8 mouse cellular contexts compared by ENCODE assay signal in the genomic region with DNA sequence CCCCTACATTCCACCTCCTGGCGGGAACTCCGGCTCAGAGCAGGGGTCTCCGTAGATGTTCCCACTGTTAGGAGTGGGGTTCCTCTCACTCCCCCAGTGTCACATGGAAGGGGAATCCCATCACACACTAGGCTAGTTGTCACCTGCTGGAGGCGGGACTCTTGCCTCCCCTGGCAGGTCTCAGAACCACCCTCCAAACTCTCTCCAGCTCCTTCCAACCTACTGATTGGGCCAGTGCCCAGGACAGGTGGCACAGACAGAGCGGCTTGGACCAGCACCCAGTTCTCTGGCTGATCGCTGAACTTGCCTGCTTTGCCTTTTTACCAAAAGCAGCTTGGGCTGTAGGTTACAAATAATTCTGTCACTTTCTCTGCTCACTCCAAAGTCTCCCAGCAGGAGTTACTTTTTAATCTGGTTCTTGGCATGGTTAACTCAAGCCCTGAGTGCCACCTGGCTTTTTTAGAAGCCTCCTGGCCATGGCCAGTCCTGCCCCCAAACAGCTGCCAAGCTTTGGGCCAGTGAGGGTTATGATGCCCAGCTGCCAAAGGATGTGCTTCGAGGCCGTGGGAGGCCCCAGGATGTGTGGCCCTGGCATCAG. TPM values are rescaled to one million over a fixed set of nuclear protein-coding genes. Genes with fewer than 3 reads are reported as not detected.
DNase-seq lines count a peak whose midpoint lies in the region; ATAC-seq and TF ChIP-seq lines count a peak whose summit lies in the region.

No protein-coding gene starts in this region.

- TF ChIP-seq EP300 in MEL (IDR thresholded peaks at IDR 0.05; ENCODE audit: low read depth in 1 of 2, low read length in 2 of 2): no peak

- H3K27me3 ChIP-seq in MEL (ENCODE audit: control insufficient read depth in 1 of 2, insufficient read depth in 2 of 2, low read length in 2 of 2): no peaks in the 10 kb centered on the region
- H3K27me3 ChIP-seq in forebrain, embryonic 13.5 days: no peaks in the 10 kb centered on the region
- no peaks in the 10 kb centered on the region for H3K27me3 ChIP-seq in kidney, embryonic 14.5 days (ENCODE audit: control insufficient read depth, insufficient read depth, low read length)
- H3K27me3 ChIP-seq in lung, embryonic 16.5 days (ENCODE audit: control insufficient read depth, insufficient read depth, low read depth, low read length): no peaks in the 10 kb centered on the region

- WGBS in forebrain, embryonic 13.5 days: 11% methylated on average over 8 of the region's 8 CpGs
- WGBS in kidney, embryonic 14.5 days: 17% methylated on average over 8 of the region's 8 CpGs
- 19% methylated on average over 8 of the region's 8 CpGs for WGBS in lung, embryonic 16.5 days

- peak; percentile 48 for ATAC-seq in forebrain, embryonic 13.5 days
- ATAC-seq in kidney, embryonic 14.5 days (ENCODE audit: low FRiP score, low TSS enrichment): peak; percentile 41
- ATAC-seq in lung, embryonic 16.5 days (ENCODE audit: low read depth): peak; percentile 66

- peak overlapping the region; percentile 66 for H3K4me2 ChIP-seq in forebrain, embryonic 13.5 days
- H3K4me2 ChIP-seq in kidney, embryonic 14.5 days (replicated peaks; ENCODE audit: low read depth, low read length): peak overlapping the region; percentile 53
- peak overlapping the region; percentile 63 for H3K4me2 ChIP-seq in lung, embryonic 16.5 days (ENCODE audit: low read depth, low read length)

- peaks cover 0 to under 1% of the 10 kb centered on the region in 2 experiments; a peak in 2 of 4 replicates for H3K36me3 ChIP-seq in MEL (ENCODE audit: control insufficient read depth in 1 of 2, insufficient read depth in 2 of 2, low read length in 2 of 2)
- H3K36me3 ChIP-seq in forebrain, embryonic 13.5 days (ENCODE audit: poor library complexity, severe bottlenecking): no peaks in the 10 kb centered on the region
- no peaks in the 10 kb centered on the region for H3K36me3 ChIP-seq in kidney, embryonic 14.5 days (ENCODE audit: control insufficient read depth, insufficient read depth, low read length)
- H3K36me3 ChIP-seq in lung, embryonic 16.5 days (ENCODE audit: control insufficient read depth, insufficient read depth, low read length): no peaks in the 10 kb centered on the region

- no peak for TF ChIP-seq POLR2A in MEL (IDR thresholded peaks at IDR 0.05; ENCODE audit: control insufficient read depth in 1 of 2, insufficient read depth in 1 of 2, low read depth in 1 of 2, low read length in 2 of 2, poor library complexity in 1 of 2)

- no peak overlapping the region for H3K27ac ChIP-seq in MEL (ENCODE audit: control insufficient read depth, low read depth, low read length)
- peak overlapping the region; percentile 72 for H3K27ac ChIP-seq in forebrain, embryonic 13.5 days
- H3K27ac ChIP-seq in kidney, embryonic 14.5 days (ENCODE audit: low read depth, low read length): 0 out of 2 replicates have a peak overlapping the region, but pooled peaks have one; percentile 27
- peak overlapping the region; percentile 4; the same call in 1 of the 2 replicates for H3K27ac ChIP-seq in lung, embryonic 16.5 days (ENCODE audit: low read length)

- H3K9me3 ChIP-seq in MEL (replicated peaks; ENCODE audit: insufficient read depth, low read length): no peaks in the 10 kb centered on the region
- H3K9me3 ChIP-seq in forebrain, embryonic 13.5 days (replicated peaks): no peaks in the 10 kb centered on the region
- H3K9me3 ChIP-seq in kidney, embryonic 14.5 days (ENCODE audit: control insufficient read depth, low read length): no peaks in the 10 kb centered on the region
- H3K9me3 ChIP-seq in lung, embryonic 16.5 days (ENCODE audit: control insufficient read depth, low read length): no peaks in the 10 kb centered on the region

- no peak overlapping the region for H3K9ac ChIP-seq in MEL (ENCODE audit: control insufficient read depth, low read depth, low read length, poor library complexity, severe bottlenecking)
- peak overlapping the region; percentile 72 for H3K9ac ChIP-seq in forebrain, embryonic 13.5 days
- H3K9ac ChIP-seq in kidney, embryonic 14.5 days (ENCODE audit: low read depth, low read length): peak overlapping the region; percentile 37
- peak overlapping the region; percentile 46 for H3K9ac ChIP-seq in lung, embryonic 16.5 days (ENCODE audit: low read length)

- no peaks in the 10 kb centered on the region for H3K79me2 ChIP-seq in MEL (ENCODE audit: control insufficient read depth, insufficient read depth, low read length, poor library complexity)

- H3K4me1 ChIP-seq in MEL (ENCODE audit: control insufficient read depth in 1 of 2, insufficient read depth in 2 of 2, low read length in 2 of 2): peaks cover 7 to 13% of the 10 kb centered on the region in 2 experiments
- peaks cover 66% of the 10 kb centered on the region for H3K4me1 ChIP-seq in forebrain, embryonic 13.5 days
- peaks cover 32% of the 10 kb centered on the region for H3K4me1 ChIP-seq in kidney, embryonic 14.5 days (ENCODE audit: control insufficient read depth, insufficient read depth, low read length)
- peaks cover 9% of the 10 kb centered on the region for H3K4me1 ChIP-seq in lung, embryonic 16.5 days (replicated peaks; ENCODE audit: control insufficient read depth, insufficient read depth, low read length)

- peak; percentile 20 for DNase-seq in adrenal gland, postnatal 25 days
- no peak for DNase-seq in adrenal gland, postnatal 14 days
- peak; percentile 13 for DNase-seq in MEL (ENCODE audit: low read depth, low spot score)
- peak; percentile 24 for DNase-seq in telencephalon, adult 2 months (ENCODE audit: low read depth, low spot score)
- no peak for DNase-seq in c-Kit-positive CD71-positive TER-119-positive erythroid progenitor cells, embryonic 14.5 days (ENCODE audit: low spot score)

- no peak for TF ChIP-seq RAD21 in MEL (IDR thresholded peaks at IDR 0.05; ENCODE audit: low read depth, low read length)

- H3K4me3 ChIP-seq in MEL (ENCODE audit: control insufficient read depth in 1 of 2, insufficient read depth in 1 of 2, low read depth in 2 of 2, low read length in 2 of 2): peak overlapping the region; percentile 32 to 94; a peak in 3 of 4 replicates
- H3K4me3 ChIP-seq in forebrain, embryonic 13.5 days: peak overlapping the region; percentile 60
- H3K4me3 ChIP-seq in kidney, embryonic 14.5 days (ENCODE audit: low read length): peak overlapping the region; percentile 40
- peak overlapping the region; percentile 55 for H3K4me3 ChIP-seq in lung, embryonic 16.5 days (ENCODE audit: low read length)

- TF ChIP-seq CTCF in MEL (IDR thresholded peaks at IDR 0.05 in 2 of 3, conservative IDR thresholded peaks at IDR 0.05 in 1 of 3; ENCODE audit: control insufficient read depth in 1 of 3, insufficient read depth in 1 of 3, low read depth in 2 of 3, low read length in 3 of 3, poor library complexity in 1 of 3, severe bottlenecking in 1 of 3): no peak

TF ChIP-seq in MEL, 35 proteins besides CTCF, POLR2A, EP300 and RAD21:
- TF ChIP-seq NELFE (IDR thresholded peaks at IDR 0.05; ENCODE audit: low read depth, low read length) (no peak), NRF1 (IDR thresholded peaks at IDR 0.05; ENCODE audit: insufficient read depth, low read depth, low read length, poor library complexity, severe bottlenecking) (no peak), ZNF384 (IDR thresholded peaks at IDR 0.05; ENCODE audit: low read depth, low read length) (no peak), CHD2 (IDR thresholded peaks at IDR 0.05; ENCODE audit: low read length) (no peak), MEF2A (IDR thresholded peaks at IDR 0.05; ENCODE audit: extremely low read depth, insufficient replicate concordance, low read depth, low read length, poor library complexity, severe bottlenecking) (no peak), MAX (IDR thresholded peaks at IDR 0.05; ENCODE audit: low read length) (no peak), ZC3H11A (IDR thresholded peaks at IDR 0.05; ENCODE audit: low read depth, low read length) (no peak), POLR2AphosphoS2 (IDR thresholded peaks at IDR 0.05; ENCODE audit: low read length) (no peak), ZMIZ1 (IDR thresholded peaks at IDR 0.05; ENCODE audit: low read depth, low read length) (no peak), UBTF (IDR thresholded peaks at IDR 0.05; ENCODE audit: borderline replicate concordance, insufficient read depth, low read depth, low read length) (no peak), TCF12 (IDR thresholded peaks at IDR 0.05; ENCODE audit: low read depth, low read length) (no peak), GABPA (IDR thresholded peaks at IDR 0.05; ENCODE audit: low read depth, low read length) (no peak), TAL1 (IDR thresholded peaks at IDR 0.05; ENCODE audit: low read length) (no peak), MXI1 (IDR thresholded peaks at IDR 0.05; ENCODE audit: low read depth, low read length) (no peak), SMC3 (IDR thresholded peaks at IDR 0.05; ENCODE audit: low read depth, low read length) (no peak), E2F4 (IDR thresholded peaks at IDR 0.05; ENCODE audit: borderline replicate concordance, low read depth, low read length) (no peak), ETS1 (IDR thresholded peaks at IDR 0.05; ENCODE audit: low read depth, low read length) (no peak), MYC (IDR thresholded peaks at IDR 0.05; ENCODE audit: low read depth, low read length) (no peak), USF1 (IDR thresholded peaks at IDR 0.05; ENCODE audit: low read depth, low read length) (no peak), RCOR1 (IDR thresholded peaks at IDR 0.05; ENCODE audit: low read depth, low read length) (no peak)

RNA-seq across cellular contexts. Expression of gene Mcf2l, which starts 0.7 kb away (rescaled TPM):
- total RNA-seq in adrenal gland, postnatal 25 days (2021): 26.9 and 27.1 TPM in 2 replicates
- 59.3 and 66.7 TPM in 2 replicates for total RNA-seq in adrenal gland, postnatal 14 days (2021)
- total RNA-seq in MEL (2012; rRNA removed): 1.2 and 1.8 TPM in 2 replicates
- 1 to 10 TPM in 1 of 2 experiments, not detected in 1; 3.6 TPM for polyA plus RNA-seq in MEL (2012; ENCODE audit: insufficient read depth in 1 of 2, insufficient read length in 2 of 2, low read depth in 1 of 2, low replicate concordance in 2 of 2, missing spikeins in 1 of 2)
- polyA plus RNA-seq in forebrain, embryonic 13.5 days (2015; fragmentation: Nextera tagmentation; extraction: Ambion mirVana): 80.3 and 99.0 TPM in 2 replicates
- polyA plus RNA-seq in kidney, embryonic 14.5 days (2014; fragmentation: Nextera tagmentation; extraction: Ambion mirVana): 12.6 and 22.4 TPM in 2 replicates
- 16.0 and 16.1 TPM in 2 replicates for polyA plus RNA-seq in lung, embryonic 16.5 days (2015; fragmentation: Nextera tagmentation; extraction: Ambion mirVana)

Comparison
In these comparisons a context has a peak if more than half of its experiments do, and no peak if none do; other contexts are left out.
1. DNase-seq: peak in adrenal gland, postnatal 25 days (single experiment), MEL (single experiment) and telencephalon, adult 2 months (single experiment); none in adrenal gland, postnatal 14 days (single experiment) and c-Kit-positive CD71-positive TER-119-positive erythroid progenitor cells, embryonic 14.5 days (single experiment).
2. Peak in every context shown above with its lines, with median percentiles within 50 percentile points of each other: H3K4me3 ChIP-seq, ATAC-seq and H3K4me2 ChIP-seq.